Mouse (Mus musculus): ENCODE results near the gene Vgll4. TPM values are rescaled to one million over a fixed set of nuclear protein-coding genes. Genes with fewer than 3 reads are reported as not detected.

Gene Vgll4
- polyA plus RNA-seq, 1 experiment from 2014 or later, result 54.8 TPM

- DNase-seq (ENCODE audit: low spot score, missing footprints) (no peak), ATAC-seq (ENCODE audit: low FRiP score) (no peak)
- no peaks in the 10 kb centered on the region for H3K36me3 ChIP-seq (ENCODE audit: control insufficient read depth, insufficient read depth, low read length)
- H3K27me3 ChIP-seq (ENCODE audit: control insufficient read depth, insufficient read depth, low read length), result no peaks in the 10 kb centered on the region
- no peaks in the 10 kb centered on the region for H3K4me1 ChIP-seq (ENCODE audit: control insufficient read depth, insufficient read depth, low read length)
- H3K27ac ChIP-seq (ENCODE audit: low read depth, low read length), result no peak overlapping the region
- no peak overlapping the region for H3K9ac ChIP-seq (ENCODE audit: low read length)
- H3K9me3 ChIP-seq (ENCODE audit: control insufficient read depth, low read length), result no peaks in the 10 kb centered on the region
- H3K4me3 ChIP-seq (ENCODE audit: low read depth, low read length), result no peak overlapping the region
- no peak overlapping the region for H3K4me2 ChIP-seq
- 81% methylated on average over 5 of the region's 5 CpGs for WGBS
Measured at GRCm38 (mm10) chr6:114936941-114937313, 32.9 kb downstream of the Vgll4 start.

DNA sequence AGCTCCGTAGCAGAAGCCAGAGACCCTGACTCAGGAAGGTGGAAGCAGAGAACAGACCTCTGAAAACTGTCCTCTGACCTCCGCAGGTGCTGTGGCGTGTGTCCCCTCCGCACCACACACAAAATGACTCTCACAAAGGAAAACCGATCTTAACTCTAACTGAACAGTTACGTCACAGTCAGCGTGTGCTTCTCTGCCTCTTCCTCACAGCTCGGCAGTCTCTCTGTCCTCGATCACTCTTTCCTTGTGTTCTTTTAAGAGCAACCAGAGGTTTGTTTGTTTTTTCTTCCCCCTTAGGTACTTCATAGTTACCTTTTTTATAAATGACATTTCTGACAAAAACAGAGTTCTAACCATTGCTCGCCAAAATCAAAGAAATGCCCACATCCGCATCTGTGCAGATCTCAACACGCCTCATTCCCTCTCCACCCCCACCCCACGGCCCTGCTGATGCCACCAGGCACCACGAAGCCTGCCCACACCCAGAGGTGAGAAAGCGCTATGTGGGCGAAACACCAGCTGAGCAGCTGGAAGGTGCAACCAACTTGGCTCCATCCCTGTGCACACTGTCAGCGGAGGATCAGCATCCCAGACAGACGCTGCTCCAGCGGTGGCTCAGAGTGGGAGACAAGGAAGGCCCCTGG lies 33.4 kb downstream of the Vgll4 start:
- Histone ChIP-seq H3K9me3 (ENCODE audit: control insufficient read depth, low read length) (no peaks in the 10 kb centered on the region), H3K4me3 (ENCODE audit: low read depth, low read length) (no peak overlapping the region), H3K27ac (ENCODE audit: low read depth, low read length) (no peak overlapping the region), H3K9ac (ENCODE audit: low read length) (no peak overlapping the region), H3K36me3 (ENCODE audit: control insufficient read depth, insufficient read depth, low read length) (no peaks in the 10 kb centered on the region), H3K4me2 (no peak overlapping the region), H3K27me3 (ENCODE audit: control insufficient read depth, insufficient read depth, low read length) (no peaks in the 10 kb centered on the region), H3K4me1 (ENCODE audit: control insufficient read depth, insufficient read depth, low read length) (no peaks in the 10 kb centered on the region)
- no peak for ATAC-seq (ENCODE audit: low FRiP score)
- no peak for DNase-seq (ENCODE audit: low spot score, missing footprints)
- WGBS, result 84% methylated on average over 19 of the region's 19 CpGs

DNA sequence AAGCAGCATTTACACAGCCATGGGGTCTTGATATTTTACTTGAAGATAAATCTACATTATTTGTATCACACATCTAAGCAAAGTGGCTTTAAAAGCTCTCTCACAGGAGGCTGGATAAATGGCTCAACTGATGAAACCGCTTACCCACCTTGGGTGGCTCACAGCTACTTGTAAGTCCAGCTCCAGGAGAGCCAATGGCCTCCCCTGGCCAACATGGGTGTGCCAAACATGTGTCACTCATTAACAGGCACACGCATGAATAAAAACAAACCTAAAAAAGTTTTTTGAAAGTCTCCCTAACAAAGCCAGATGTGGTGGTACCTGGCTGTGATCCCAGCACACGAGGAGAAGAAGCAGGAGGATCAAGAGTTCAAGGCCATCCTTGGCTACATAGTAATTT lies 34.4 kb downstream of the Vgll4 start:
- DNase-seq (ENCODE audit: low spot score, missing footprints) (no peak), ATAC-seq (ENCODE audit: low FRiP score) (no peak)
- H3K9ac ChIP-seq (ENCODE audit: low read length), result no peak overlapping the region
- no peaks in the 10 kb centered on the region for H3K9me3 ChIP-seq (ENCODE audit: control insufficient read depth, low read length)
- H3K27me3 ChIP-seq (ENCODE audit: control insufficient read depth, insufficient read depth, low read length), result no peaks in the 10 kb centered on the region
- no peak overlapping the region for H3K4me3 ChIP-seq (ENCODE audit: low read depth, low read length)
- H3K4me1 ChIP-seq (ENCODE audit: control insufficient read depth, insufficient read depth, low read length), result no peaks in the 10 kb centered on the region
- H3K4me2 ChIP-seq, result no peak overlapping the region
- WGBS, result 82% methylated on average over 3 of the region's 3 CpGs
- H3K27ac ChIP-seq (ENCODE audit: low read depth, low read length), result no peak overlapping the region
- H3K36me3 ChIP-seq (ENCODE audit: control insufficient read depth, insufficient read depth, low read length), result no peaks in the 10 kb centered on the region

DNA sequence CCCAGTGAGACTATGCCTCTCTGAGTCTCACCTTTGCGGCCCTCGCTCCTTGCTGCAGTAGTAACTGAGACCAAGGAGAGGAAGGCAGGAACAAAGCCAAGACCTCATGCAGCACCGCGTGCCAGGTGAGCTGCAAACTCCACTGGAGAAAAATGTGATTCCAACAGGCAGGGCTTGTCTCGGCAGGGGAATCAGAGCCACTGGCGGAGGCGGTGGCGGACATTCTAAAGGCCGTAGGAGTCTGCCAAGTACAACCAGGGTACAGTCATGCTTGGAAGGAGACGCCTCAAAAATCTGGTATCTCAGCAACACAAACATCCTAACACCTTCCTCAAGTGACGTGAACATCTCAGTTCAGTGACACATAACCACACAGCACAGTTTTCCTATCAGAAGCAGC lies 35.7 kb downstream of the Vgll4 start:
- Histone ChIP-seq H3K4me1 (ENCODE audit: control insufficient read depth, insufficient read depth, low read length) (no peaks in the 10 kb centered on the region), H3K9me3 (ENCODE audit: control insufficient read depth, low read length) (no peaks in the 10 kb centered on the region), H3K4me3 (ENCODE audit: low read depth, low read length) (no peak overlapping the region), H3K27ac (ENCODE audit: low read depth, low read length) (no peak overlapping the region), H3K27me3 (ENCODE audit: control insufficient read depth, insufficient read depth, low read length) (no peaks in the 10 kb centered on the region), H3K36me3 (ENCODE audit: control insufficient read depth, insufficient read depth, low read length) (no peaks in the 10 kb centered on the region), H3K4me2 (no peak overlapping the region), H3K9ac (ENCODE audit: low read length) (no peak overlapping the region)
- 88% methylated on average over 11 of the region's 11 CpGs for WGBS
- DNase-seq (ENCODE audit: low spot score, missing footprints) (no peak), ATAC-seq (ENCODE audit: low FRiP score) (no peak)

DNA sequence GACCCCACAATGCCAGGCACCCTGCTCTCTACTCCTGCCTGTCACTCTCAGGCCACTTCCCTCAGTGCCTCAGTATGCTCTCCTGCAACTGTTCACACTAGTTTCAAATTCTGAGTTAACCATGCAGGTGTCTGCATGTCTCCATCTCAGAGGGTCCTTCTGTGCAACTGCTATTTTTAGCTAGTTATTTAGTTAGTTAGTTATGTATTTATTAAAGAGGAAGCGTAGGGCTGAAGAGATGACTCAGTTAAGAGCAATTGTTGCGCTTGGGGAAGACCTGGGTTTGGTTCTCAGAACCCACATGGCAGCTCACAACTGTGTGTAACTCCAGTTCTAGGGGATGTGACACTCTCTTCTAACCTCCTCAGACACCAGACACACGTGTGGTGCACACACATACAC lies 36.8 kb downstream of the Vgll4 start:
- H3K36me3 ChIP-seq (ENCODE audit: control insufficient read depth, insufficient read depth, low read length), result no peaks in the 10 kb centered on the region
- H3K4me3 ChIP-seq (ENCODE audit: low read depth, low read length), result no peak overlapping the region
- WGBS, result 87% methylated on average over 3 of the region's 3 CpGs
- no peak overlapping the region for H3K27ac ChIP-seq (ENCODE audit: low read depth, low read length)
- ATAC-seq (ENCODE audit: low FRiP score) (no peak), DNase-seq (ENCODE audit: low spot score, missing footprints) (no peak)
- H3K4me2 ChIP-seq, result no peak overlapping the region
- H3K4me1 ChIP-seq (ENCODE audit: control insufficient read depth, insufficient read depth, low read length), result no peaks in the 10 kb centered on the region
- no peak overlapping the region for H3K9ac ChIP-seq (ENCODE audit: low read length)
- no peaks in the 10 kb centered on the region for H3K9me3 ChIP-seq (ENCODE audit: control insufficient read depth, low read length)
- H3K27me3 ChIP-seq (ENCODE audit: control insufficient read depth, insufficient read depth, low read length), result no peaks in the 10 kb centered on the region

- Histone ChIP-seq H3K27ac (ENCODE audit: low read depth, low read length) (no peak overlapping the region), H3K9ac (ENCODE audit: low read length) (no peak overlapping the region), H3K27me3 (ENCODE audit: control insufficient read depth, insufficient read depth, low read length) (no peaks in the 10 kb centered on the region), H3K4me2 (no peak overlapping the region), H3K36me3 (ENCODE audit: control insufficient read depth, insufficient read depth, low read length) (no peaks in the 10 kb centered on the region), H3K4me3 (ENCODE audit: low read depth, low read length) (no peak overlapping the region), H3K4me1 (ENCODE audit: control insufficient read depth, insufficient read depth, low read length) (no peaks in the 10 kb centered on the region), H3K9me3 (ENCODE audit: control insufficient read depth, low read length) (no peaks in the 10 kb centered on the region)
- WGBS, result 88% methylated on average over 5 of the region's 5 CpGs
- DNase-seq (ENCODE audit: low spot score, missing footprints) (peak; percentile 66), ATAC-seq (ENCODE audit: low FRiP score) (no peak)
Measured at GRCm38 (mm10) chr6:114932116-114932500, 37.7 kb downstream of the Vgll4 start.

- Histone ChIP-seq H3K4me2 (no peak overlapping the region), H3K27ac (ENCODE audit: low read depth, low read length) (no peak overlapping the region), H3K36me3 (ENCODE audit: control insufficient read depth, insufficient read depth, low read length) (no peaks in the 10 kb centered on the region), H3K4me1 (ENCODE audit: control insufficient read depth, insufficient read depth, low read length) (no peaks in the 10 kb centered on the region), H3K9ac (ENCODE audit: low read length) (no peak overlapping the region), H3K9me3 (ENCODE audit: control insufficient read depth, low read length) (no peaks in the 10 kb centered on the region), H3K4me3 (ENCODE audit: low read depth, low read length) (no peak overlapping the region), H3K27me3 (ENCODE audit: control insufficient read depth, insufficient read depth, low read length) (no peaks in the 10 kb centered on the region)
- 77% methylated on average over 28 of the region's 28 CpGs for WGBS
- DNase-seq (ENCODE audit: low spot score, missing footprints), result peak; percentile 59
- ATAC-seq (ENCODE audit: low FRiP score), result no peak
Measured at GRCm38 (mm10) chr6:114931212-114932115, 38.3 kb downstream of the Vgll4 start.

GRCm38 (mm10) chr6:114930646-114931045 lies 39.1 kb downstream of the Vgll4 start:
- Histone ChIP-seq H3K4me1 (ENCODE audit: control insufficient read depth, insufficient read depth, low read length) (no peaks in the 10 kb centered on the region), H3K27me3 (ENCODE audit: control insufficient read depth, insufficient read depth, low read length) (no peaks in the 10 kb centered on the region), H3K9ac (ENCODE audit: low read length) (no peak overlapping the region), H3K27ac (ENCODE audit: low read depth, low read length) (no peak overlapping the region), H3K4me2 (no peak overlapping the region), H3K36me3 (ENCODE audit: control insufficient read depth, insufficient read depth, low read length) (no peaks in the 10 kb centered on the region), H3K9me3 (ENCODE audit: control insufficient read depth, low read length) (no peaks in the 10 kb centered on the region), H3K4me3 (ENCODE audit: low read depth, low read length) (no peak overlapping the region)
- 90% methylated on average over 8 of the region's 8 CpGs for WGBS
- DNase-seq (ENCODE audit: low spot score, missing footprints) (no peak), ATAC-seq (ENCODE audit: low FRiP score) (no peak)

DNA sequence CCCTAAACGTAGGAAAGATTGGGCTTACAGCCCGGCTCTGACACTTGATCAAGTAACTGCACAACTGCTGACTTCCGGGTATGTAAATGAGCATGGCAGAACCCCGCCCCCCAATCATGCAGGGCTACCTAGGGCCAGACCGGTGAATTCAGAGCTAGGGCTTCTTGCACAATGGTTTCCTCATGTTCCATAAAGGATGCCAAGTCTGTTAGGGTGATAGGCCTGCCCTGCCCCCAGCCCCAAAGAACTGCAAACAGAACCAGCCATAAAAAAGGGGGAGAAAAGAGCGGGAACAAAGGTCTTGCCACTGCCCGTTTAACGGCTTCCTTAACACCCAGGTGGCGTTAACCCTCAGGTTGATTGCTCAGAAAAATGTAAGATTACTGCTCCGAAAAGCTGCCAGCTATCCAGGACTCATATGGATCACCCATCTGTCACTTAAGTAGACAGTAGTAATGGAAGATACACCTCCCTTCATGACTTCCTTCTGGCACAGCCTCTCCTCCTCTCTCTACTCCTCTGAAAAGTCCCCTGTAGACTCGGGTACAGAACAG lies 39.7 kb downstream of the Vgll4 start:
- Histone ChIP-seq H3K36me3 (ENCODE audit: control insufficient read depth, insufficient read depth, low read length) (no peaks in the 10 kb centered on the region), H3K4me1 (ENCODE audit: control insufficient read depth, insufficient read depth, low read length) (no peaks in the 10 kb centered on the region), H3K27me3 (ENCODE audit: control insufficient read depth, insufficient read depth, low read length) (no peaks in the 10 kb centered on the region), H3K4me3 (ENCODE audit: low read depth, low read length) (no peak overlapping the region), H3K4me2 (no peak overlapping the region), H3K9ac (ENCODE audit: low read length) (no peak overlapping the region), H3K9me3 (ENCODE audit: control insufficient read depth, low read length) (no peaks in the 10 kb centered on the region), H3K27ac (ENCODE audit: low read depth, low read length) (no peak overlapping the region)
- 67% methylated on average over 11 of the region's 11 CpGs for WGBS
- DNase-seq (ENCODE audit: low spot score, missing footprints) (no peak), ATAC-seq (ENCODE audit: low FRiP score) (no peak)

Data from midbrain, embryonic 11.5 days (tissue).